Mouse (Mus musculus) ES-CJ7 (cell line): ENCODE results near the gene Ces5a.

Experiments used
- DNase-seq: peaks from one replicate; pipeline ENCODE4 v3.0.0; 2011; ENCODE audit warnings: low read depth, low spot score

Ces5a gene

GRCm38 (mm10) chr8:93535730-93536129, at the start of gene Ces5a:
Ces5a (minus strand) TSS chr8:93535830.
- no peak for DNase-seq

GRCm38 (mm10) chr8:93572841-93573240, 37.2 kb upstream of the Ces5a start:
- no peak for DNase-seq

GRCm38 (mm10) chr8:93572095-93572501, 36.5 kb upstream of the Ces5a start:
- no peak for DNase-seq

GRCm38 (mm10) chr8:93571369-93571985, 35.8 kb upstream of the Ces5a start:
- no peak for DNase-seq

- no peak for DNase-seq
Measured at GRCm38 (mm10) chr8:93570186-93570530, 34.5 kb upstream of the Ces5a start.

GRCm38 (mm10) chr8:93569311-93570185, 33.9 kb upstream of the Ces5a start:
- DNase-seq = no peak

GRCm38 (mm10) chr8:93568666-93569065, 33.0 kb upstream of the Ces5a start:
- DNase-seq = no peak

GRCm38 (mm10) chr8:93567086-93567485, 31.5 kb upstream of the Ces5a start:
- no peak for DNase-seq

GRCm38 (mm10) chr8:93564634-93565033, 29.0 kb upstream of the Ces5a start:
- DNase-seq = no peak

GRCm38 (mm10) chr8:93563551-93563950, 27.9 kb upstream of the Ces5a start:
- DNase-seq = no peak

GRCm38 (mm10) chr8:93562557-93563210, 27.1 kb upstream of the Ces5a start:
- DNase-seq = no peak

- DNase-seq = no peak
Measured at GRCm38 (mm10) chr8:93561271-93561670, 25.6 kb upstream of the Ces5a start.

GRCm38 (mm10) chr8:93559696-93560095, 24.1 kb upstream of the Ces5a start:
- no peak for DNase-seq

GRCm38 (mm10) chr8:93502634-93503033, 33.0 kb downstream of the Ces5a start:
- no peak for DNase-seq

GRCm38 (mm10) chr8:93499437-93499836, 36.2 kb downstream of the Ces5a start:
- DNase-seq = peak; percentile 16

GRCm38 (mm10) chr8:93495330-93495729, 40.3 kb downstream of the Ces5a start:
- DNase-seq = peak; percentile 84

GRCm38 (mm10) chr8:93488743-93489142, 46.9 kb downstream of the Ces5a start:
- no peak for DNase-seq

- no peak for DNase-seq
Measured at GRCm38 (mm10) chr8:93478211-93478610, 57.4 kb downstream of the Ces5a start.

- DNase-seq = peak; percentile 16
Measured at GRCm38 (mm10) chr8:93469733-93470132, 65.9 kb downstream of the Ces5a start.

GRCm38 (mm10) chr8:93454258-93454877, 81.3 kb downstream of the Ces5a start:
- no peak for DNase-seq
